Mouse (Mus musculus): ENCODE data around the gene Trim40. TPM values are rescaled to one million over a fixed set of nuclear protein-coding genes. Genes with fewer than 3 reads are reported as not detected.
"Not testable (repeated sequence)": the region's sequence is repeated elsewhere in the genome, so short reads cannot be mapped to it uniquely, and the experiment has no call there.

Trim40 gene
- total and polyA plus RNA-seq, 2 experiments from 2014 or later = not detected

GRCm38 (mm10) chr17:36897065-36897464 lies 7.1 kb upstream of the Trim40 start:
- ATAC-seq (no peak), DNase-seq (ENCODE audit: low spot score) (no peak)
- H3K9me3 ChIP-seq (ENCODE audit: low read length) = no peaks in the 10 kb centered on the region
- no peaks in the 10 kb centered on the region for H3K27me3 ChIP-seq (ENCODE audit: insufficient read depth, low read length)
- no peaks in the 10 kb centered on the region for H3K4me1 ChIP-seq (ENCODE audit: insufficient read depth, low read length)
- TF ChIP-seq CTCF (IDR thresholded peaks at IDR 0.05; ENCODE audit: low read depth) = no peak
- H3K4me2 ChIP-seq (ENCODE audit: low read depth, low read length) = no peak overlapping the region
- H3K4me3 ChIP-seq (ENCODE audit: low read length) = no peak overlapping the region
- H3K36me3 ChIP-seq (ENCODE audit: insufficient read depth, low read length) = no peaks in the 10 kb centered on the region
- H3K9ac ChIP-seq (replicated peaks; ENCODE audit: low read length) = no peak overlapping the region
- H3K27ac ChIP-seq = no peak overlapping the region

GRCm38 (mm10) chr17:36896583-36896982 lies 6.7 kb upstream of the Trim40 start:
- Histone ChIP-seq H3K27ac (no peak overlapping the region), H3K4me1 (ENCODE audit: insufficient read depth, low read length) (no peaks in the 10 kb centered on the region), H3K27me3 (ENCODE audit: insufficient read depth, low read length) (no peaks in the 10 kb centered on the region), H3K4me3 (ENCODE audit: low read length) (no peak overlapping the region), H3K9me3 (ENCODE audit: low read length) (no peaks in the 10 kb centered on the region), H3K9ac (replicated peaks; ENCODE audit: low read length) (no peak overlapping the region), H3K36me3 (ENCODE audit: insufficient read depth, low read length) (no peaks in the 10 kb centered on the region), H3K4me2 (ENCODE audit: low read depth, low read length) (no peak overlapping the region)
- peak; percentile 69 for TF ChIP-seq CTCF (IDR thresholded peaks at IDR 0.05; ENCODE audit: low read depth)
- ATAC-seq = no peak
- 80% methylated on average over 1 of the region's 1 CpGs for WGBS
- DNase-seq (ENCODE audit: low spot score) = peak; percentile 52

GRCm38 (mm10) chr17:36893387-36893786 lies 3.5 kb upstream of the Trim40 start:
- TF ChIP-seq CTCF (IDR thresholded peaks at IDR 0.05; ENCODE audit: low read depth) = no peak
- DNase-seq (ENCODE audit: low spot score) = no peak
- Histone ChIP-seq H3K27ac (no peak overlapping the region), H3K4me3 (ENCODE audit: low read length) (no peak overlapping the region), H3K9me3 (ENCODE audit: low read length) (no peaks in the 10 kb centered on the region), H3K4me2 (ENCODE audit: low read depth, low read length) (no peak overlapping the region), H3K9ac (replicated peaks; ENCODE audit: low read length) (no peak overlapping the region), H3K36me3 (ENCODE audit: insufficient read depth, low read length) (no peaks in the 10 kb centered on the region), H3K4me1 (ENCODE audit: insufficient read depth, low read length) (no peaks in the 10 kb centered on the region), H3K27me3 (ENCODE audit: insufficient read depth, low read length) (no peaks in the 10 kb centered on the region)
- 77% methylated on average over 5 of the region's 5 CpGs for WGBS
- no peak for ATAC-seq

GRCm38 (mm10) chr17:36892362-36892761 lies 2.4 kb upstream of the Trim40 start:
- no peaks in the 10 kb centered on the region for H3K4me1 ChIP-seq (ENCODE audit: insufficient read depth, low read length)
- H3K4me2 ChIP-seq (ENCODE audit: low read depth, low read length) = no peak overlapping the region
- no peak overlapping the region for H3K27ac ChIP-seq
- WGBS = 13% methylated on average over 2 of the region's 2 CpGs
- H3K4me3 ChIP-seq (ENCODE audit: low read length) = no peak overlapping the region
- no peaks in the 10 kb centered on the region for H3K27me3 ChIP-seq (ENCODE audit: insufficient read depth, low read length)
- H3K9ac ChIP-seq (replicated peaks; ENCODE audit: low read length) = no peak overlapping the region
- no peaks in the 10 kb centered on the region for H3K9me3 ChIP-seq (ENCODE audit: low read length)
- DNase-seq (ENCODE audit: low spot score) (peak; percentile 77), ATAC-seq (peak; percentile 76; the same call in 1 of the 2 replicates)
- peak; percentile 80 for TF ChIP-seq CTCF (IDR thresholded peaks at IDR 0.05; ENCODE audit: low read depth)
- H3K36me3 ChIP-seq (ENCODE audit: insufficient read depth, low read length) = no peaks in the 10 kb centered on the region

GRCm38 (mm10) chr17:36891496-36891895 lies 1.6 kb upstream of the Trim40 start:
- H3K9me3 ChIP-seq (ENCODE audit: low read length); H3K27me3 ChIP-seq (ENCODE audit: insufficient read depth, low read length); H3K4me1 ChIP-seq (ENCODE audit: insufficient read depth, low read length); H3K9ac ChIP-seq (replicated peaks; ENCODE audit: low read length); DNase-seq (ENCODE audit: low spot score); H3K27ac ChIP-seq; H3K36me3 ChIP-seq (ENCODE audit: insufficient read depth, low read length); H3K4me3 ChIP-seq (ENCODE audit: low read length); H3K4me2 ChIP-seq (ENCODE audit: low read depth, low read length); ATAC-seq: not testable (repeated sequence)
- WGBS = 89% methylated on average over 1 of the region's 1 CpGs

GRCm38 (mm10) chr17:36885132-36885790 lies 4.7 kb downstream of the Trim40 start:
- H3K4me1 ChIP-seq (ENCODE audit: insufficient read depth, low read length) = no peaks in the 10 kb centered on the region
- H3K4me3 ChIP-seq (ENCODE audit: low read length) = no peak overlapping the region
- H3K27me3 ChIP-seq (ENCODE audit: insufficient read depth, low read length) = no peaks in the 10 kb centered on the region
- no peaks in the 10 kb centered on the region for H3K9me3 ChIP-seq (ENCODE audit: low read length)
- H3K9ac ChIP-seq (replicated peaks; ENCODE audit: low read length) = no peak overlapping the region
- H3K27ac ChIP-seq = no peak overlapping the region
- TF ChIP-seq CTCF (IDR thresholded peaks at IDR 0.05; ENCODE audit: low read depth) = no peak
- ATAC-seq = no peak
- no peak overlapping the region for H3K4me2 ChIP-seq (ENCODE audit: low read depth, low read length)
- H3K36me3 ChIP-seq (ENCODE audit: insufficient read depth, low read length) = no peaks in the 10 kb centered on the region
- DNase-seq (ENCODE audit: low spot score) = no peak
- 94% methylated on average over 12 of the region's 12 CpGs for WGBS

GRCm38 (mm10) chr17:36883350-36883749 lies 6.6 kb downstream of the Trim40 start:
- Histone ChIP-seq H3K27ac (no peak overlapping the region), H3K4me2 (ENCODE audit: low read depth, low read length) (no peak overlapping the region), H3K27me3 (ENCODE audit: insufficient read depth, low read length) (no peaks in the 10 kb centered on the region), H3K9me3 (ENCODE audit: low read length) (no peaks in the 10 kb centered on the region), H3K36me3 (ENCODE audit: insufficient read depth, low read length) (no peaks in the 10 kb centered on the region), H3K9ac (replicated peaks; ENCODE audit: low read length) (no peak overlapping the region), H3K4me3 (ENCODE audit: low read length) (no peak overlapping the region), H3K4me1 (ENCODE audit: insufficient read depth, low read length) (no peaks in the 10 kb centered on the region)
- DNase-seq (ENCODE audit: low spot score) (no peak), ATAC-seq (no peak)
- 72% methylated on average over 2 of the region's 2 CpGs for WGBS
- TF ChIP-seq CTCF (IDR thresholded peaks at IDR 0.05; ENCODE audit: low read depth) = no peak

All from hindbrain, postnatal 0 days (tissue).